Mouse (Mus musculus) liver, adult 2 months (tissue): ENCODE results near the gene Camk2d. TPM values are rescaled to one million over a fixed set of nuclear protein-coding genes. Genes with fewer than 3 reads are reported as not detected.

Experiments
- DNase-seq: peaks from one replicate; pipeline ENCODE4 v3.0.0-alpha.2; 2011; ENCODE audit warnings: low read depth, low spot score; ENCODE audit errors: extremely low read depth
- H3K27ac ChIP-seq: fragments of 200-500 bp; replicated peaks from 2 replicates; pipeline ENCODE4 v1.5.1; 2012; ENCODE audit warnings: low read depth, mild to moderate bottlenecking, control low read depth, inconsistent platforms, low read length; ENCODE audit not compliant: insufficient read depth
- H3K27me3 ChIP-seq: fragments of 200-500 bp; 2 replicates; pipeline ENCODE4 v1.6.1; 2012; ENCODE audit warnings: mild to moderate bottlenecking, moderate library complexity, low read length, inconsistent platforms; ENCODE audit not compliant: control insufficient read depth, insufficient read depth
- H3K36me3 ChIP-seq: fragments of 200-500 bp; 2 replicates; pipeline ENCODE4 v1.6.1; 2012; ENCODE audit warnings: low read length, inconsistent platforms; ENCODE audit not compliant: control insufficient read depth, insufficient read depth
- H3K4me1 ChIP-seq: fragments of 200-500 bp; 2 replicates; pipeline ENCODE4 v1.6.1; 2011; ENCODE audit warnings: low read length; ENCODE audit not compliant: control insufficient read depth, insufficient read depth
- H3K4me3 ChIP-seq: fragments of 200-500 bp; 2 replicates; pipeline ENCODE4 v1.5.1; 2011; ENCODE audit warnings: low read depth, mild to moderate bottlenecking, control low read depth, low read length, moderate library complexity; ENCODE audit not compliant: insufficient read depth
- H3K79me2 ChIP-seq: fragments of 200-500 bp; 2 replicates; pipeline ENCODE4 v1.6.1; 2012; ENCODE audit warnings: inconsistent platforms, mild to moderate bottlenecking, low read length, moderate library complexity; ENCODE audit not compliant: control insufficient read depth, insufficient read depth
- H3K9ac ChIP-seq: fragments of 200-500 bp; 2 replicates; pipeline ENCODE4 v1.6.1; 2012; ENCODE audit warnings: low read depth, mild to moderate bottlenecking, control low read depth, inconsistent platforms, low read length
- CTCF ChIP-seq: fragments of 200-500 bp; IDR thresholded peaks from 2 replicates; pipeline ENCODE4 v1.5.1; 2011; ENCODE audit warnings: low read depth, low read length, control low read depth
- POLR2A ChIP-seq: fragments of 200-500 bp; IDR thresholded peaks from 2 replicates; pipeline ENCODE4 v1.6.1; 2011; ENCODE audit warnings: low read length, control low read depth; ENCODE audit not compliant: insufficient read depth; ENCODE audit errors: extremely low read depth
- WGBS: fragments of 180-500 bp; shearing (Covaris S2); methylation state at CpG from one replicate; pipeline ENCODE4 v1.1.7; 2018; 5-methylcytosine and 5-hydroxymethylcytosine counted together
- polyA plus RNA-seq: library from polyadenylated mRNA; depleted of rRNA; stranded (reverse); fragments of >200 nt; gene quantifications from 2 replicates; pipeline ENCODE4 v1.2.3, GENCODE M21; 2012
- total RNA-seq: library from RNA; depleted of rRNA; stranded (reverse); fragments of >200 nt; gene quantifications from 2 replicates; pipeline ENCODE4 v1.2.3, GENCODE M21; 2014

The Camk2d gene
- total and polyA plus RNA-seq, 2 experiments, result 5.9 to 9.4 TPM

DNA sequence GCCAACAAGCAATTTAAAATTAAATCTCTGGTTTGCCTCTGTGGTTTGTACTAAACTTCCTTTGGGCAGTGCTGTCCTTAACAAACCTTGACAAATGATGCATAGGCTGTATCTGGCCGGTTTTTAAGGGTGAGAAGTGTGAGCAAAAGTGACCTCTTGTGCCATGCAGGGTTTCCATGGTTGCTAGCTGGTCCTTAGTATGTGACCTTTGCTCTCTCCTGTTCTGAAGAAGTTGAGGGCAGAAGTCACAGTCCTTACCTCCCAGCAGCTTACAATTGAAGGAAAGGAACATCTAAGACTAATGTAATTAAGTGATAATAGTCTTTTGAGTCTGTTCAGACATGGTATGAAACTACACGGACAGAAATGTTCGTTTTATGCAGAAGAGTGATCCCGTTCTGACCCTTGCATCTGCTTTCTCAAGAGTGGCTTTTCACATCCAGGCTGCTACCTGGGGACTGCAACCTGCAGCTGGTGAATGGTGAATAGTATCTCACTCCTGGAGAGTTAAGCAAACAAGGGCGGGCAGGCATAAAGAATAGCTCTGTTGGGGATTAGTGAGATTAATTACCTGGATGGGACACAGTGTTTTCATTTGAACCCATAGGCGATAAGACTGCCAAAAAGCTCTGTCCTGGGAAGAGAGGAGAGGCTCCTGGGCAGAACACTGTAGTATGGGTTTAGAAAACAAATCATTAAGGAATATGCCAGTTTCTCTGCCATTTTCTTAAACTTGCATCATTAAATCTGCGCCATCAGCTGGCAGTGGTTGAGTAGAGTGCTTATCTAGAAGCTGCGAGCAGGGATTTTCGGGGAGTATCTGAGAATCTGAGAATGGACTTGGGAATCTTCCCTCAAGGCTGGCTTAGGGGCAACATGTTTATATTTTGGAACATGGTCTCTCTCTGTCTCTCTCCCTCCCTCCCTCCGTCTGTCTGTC lies 47.2 kb downstream of the Camk2d start:
- Histone ChIP-seq H3K36me3 (no peaks in the 10 kb centered on the region), H3K79me2 (no peaks in the 10 kb centered on the region; the same call in 1 of the 2 replicates), H3K27ac (no peak overlapping the region), H3K4me1 (no peaks in the 10 kb centered on the region), H3K9ac (no peak overlapping the region), H3K27me3 (no peaks in the 10 kb centered on the region), H3K4me3 (no peak overlapping the region)
- 66% methylated on average over 10 of the region's 10 CpGs for WGBS
- no peak for DNase-seq
- TF ChIP-seq CTCF (no peak), POLR2A (no peak)

DNA sequence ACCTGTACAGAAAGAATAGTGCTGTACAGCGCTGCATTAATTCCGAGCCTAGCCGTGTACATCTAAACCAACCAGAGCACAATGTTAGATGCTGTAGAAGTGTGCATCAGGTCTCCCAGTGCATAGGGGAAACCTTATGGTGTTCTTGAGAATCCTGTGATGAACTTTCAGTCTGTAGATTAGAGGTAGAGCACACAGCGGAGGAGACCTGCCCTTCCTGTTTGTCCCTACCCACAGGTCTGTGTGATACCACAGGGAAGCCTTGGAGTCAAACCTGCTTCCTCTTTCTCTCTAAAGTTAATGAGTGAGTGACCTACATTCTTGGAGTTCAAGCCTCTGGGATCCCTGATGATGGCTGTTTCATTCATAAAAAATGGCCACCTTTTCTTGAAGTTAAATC lies 54.2 kb downstream of the Camk2d start:
- Histone ChIP-seq H3K4me1 (peaks cover 2% of the 10 kb centered on the region; the same call in 1 of the 2 replicates), H3K79me2 (no peaks in the 10 kb centered on the region; the same call in 1 of the 2 replicates), H3K27me3 (no peaks in the 10 kb centered on the region), H3K9ac (no peak overlapping the region), H3K27ac (no peak overlapping the region), H3K36me3 (no peaks in the 10 kb centered on the region), H3K4me3 (no peak overlapping the region)
- 88% methylated on average over 4 of the region's 4 CpGs for WGBS
- TF ChIP-seq CTCF (no peak), POLR2A (no peak)
- DNase-seq, result no peak

DNA sequence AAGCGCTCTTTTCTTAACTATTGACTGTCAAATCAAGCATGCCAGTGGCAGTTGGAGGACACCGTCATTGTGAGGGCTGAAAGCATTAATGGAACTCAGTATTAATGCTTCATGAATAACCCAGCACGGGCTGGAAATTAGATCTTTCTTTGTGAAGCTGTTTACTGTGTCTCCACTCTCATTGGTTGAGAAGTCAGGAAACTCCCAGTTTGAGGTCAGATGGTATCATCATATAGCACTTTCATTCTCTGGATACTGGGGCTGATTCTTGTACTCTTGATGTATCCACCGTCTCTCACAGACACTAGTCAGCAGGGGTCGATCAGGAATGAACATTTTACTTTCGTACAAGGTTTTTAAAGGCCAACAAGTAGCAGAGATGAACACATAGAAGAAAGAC lies 54.6 kb downstream of the Camk2d start:
- Histone ChIP-seq H3K36me3 (no peaks in the 10 kb centered on the region), H3K9ac (no peak overlapping the region), H3K27me3 (no peaks in the 10 kb centered on the region), H3K4me3 (no peak overlapping the region), H3K4me1 (peaks cover 2% of the 10 kb centered on the region; the same call in 1 of the 2 replicates), H3K27ac (no peak overlapping the region), H3K79me2 (no peaks in the 10 kb centered on the region; the same call in 1 of the 2 replicates)
- TF ChIP-seq CTCF, result no peak
- no peak for TF ChIP-seq POLR2A
- no peak for DNase-seq
- WGBS, result 89% methylated on average over 6 of the region's 6 CpGs

DNA sequence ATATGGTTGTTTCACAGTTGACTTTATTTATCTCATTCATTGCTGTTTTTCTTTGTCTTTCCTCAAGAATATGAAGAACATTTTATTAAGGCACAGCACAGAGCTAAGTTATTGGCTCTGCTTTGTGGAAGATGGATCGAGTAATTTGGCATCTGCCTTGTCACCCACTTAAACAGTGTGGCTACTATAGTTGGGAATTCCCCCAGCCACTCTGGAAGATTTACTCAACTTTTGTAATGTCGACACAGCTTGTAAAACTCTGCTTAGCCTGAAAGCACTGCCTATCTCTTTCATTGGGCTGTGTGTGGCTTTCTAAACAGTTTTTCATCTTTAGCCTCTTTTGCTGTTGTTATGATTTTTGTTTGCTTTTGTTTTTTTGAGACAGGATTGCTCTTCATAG lies 56.3 kb downstream of the Camk2d start:
- no peak for DNase-seq
- peaks cover 4% of the 10 kb centered on the region; the same call in 1 of the 2 replicates for H3K4me1 ChIP-seq
- no peak overlapping the region for H3K27ac ChIP-seq
- H3K4me3 ChIP-seq, result no peak overlapping the region
- TF ChIP-seq POLR2A, result no peak
- H3K9ac ChIP-seq, result no peak overlapping the region
- H3K36me3 ChIP-seq, result no peaks in the 10 kb centered on the region
- H3K27me3 ChIP-seq, result no peaks in the 10 kb centered on the region
- no peaks in the 10 kb centered on the region; the same call in 1 of the 2 replicates for H3K79me2 ChIP-seq
- 55% methylated on average over 2 of the region's 2 CpGs for WGBS

DNA sequence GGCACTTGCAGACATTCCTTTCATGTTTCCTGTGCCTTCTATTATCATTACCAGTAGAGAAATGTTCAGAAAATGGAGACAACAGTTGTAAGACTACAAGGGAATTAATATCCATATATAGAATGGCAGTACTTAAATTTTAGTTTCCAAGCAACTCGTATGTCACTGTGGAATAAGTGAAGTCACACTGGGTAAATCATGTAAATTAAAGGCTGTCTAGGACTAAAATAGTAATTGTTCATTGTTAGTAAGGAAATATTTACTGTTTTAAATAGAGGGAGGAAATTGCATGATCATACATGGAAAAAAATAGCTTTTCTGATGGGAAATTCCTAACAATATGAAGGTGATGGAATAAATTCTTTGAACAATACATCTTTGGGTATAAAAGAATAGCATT lies 57.0 kb downstream of the Camk2d start:
- H3K36me3 ChIP-seq, result no peaks in the 10 kb centered on the region
- no peak for TF ChIP-seq POLR2A
- TF ChIP-seq CTCF, result no peak
- no peaks in the 10 kb centered on the region; the same call in 1 of the 2 replicates for H3K79me2 ChIP-seq
- H3K4me1 ChIP-seq, result peaks cover 4% of the 10 kb centered on the region; the same call in 1 of the 2 replicates
- H3K27ac ChIP-seq, result no peak overlapping the region
- H3K9ac ChIP-seq, result no peak overlapping the region
- H3K4me3 ChIP-seq, result no peak overlapping the region
- H3K27me3 ChIP-seq, result no peaks in the 10 kb centered on the region
- 88% methylated on average over 1 of the region's 1 CpGs for WGBS
- DNase-seq, result no peak

- no peaks in the 10 kb centered on the region for H3K27me3 ChIP-seq
Observed at GRCm38 (mm10) chr3:126656173-126656572, 60.1 kb downstream of the Camk2d start.

More at GRCm38 (mm10) chr3:126656173-126656572, 60.1 kb downstream of the Camk2d start:
- no peak for DNase-seq
- Histone ChIP-seq H3K9ac (no peak overlapping the region), H3K4me3 (no peak overlapping the region), H3K36me3 (no peaks in the 10 kb centered on the region), H3K79me2 (no peaks in the 10 kb centered on the region; the same call in 1 of the 2 replicates), H3K4me1 (peaks cover 2% of the 10 kb centered on the region; the same call in 1 of the 2 replicates), H3K27ac (no peak overlapping the region)
- TF ChIP-seq CTCF (no peak), POLR2A (no peak)
- 69% methylated on average over 3 of the region's 3 CpGs for WGBS
